Mouse (Mus musculus) layer of hippocampus, adult 2 months (tissue): ENCODE results near the gene Spg11. TPM values are rescaled to one million over a fixed set of nuclear protein-coding genes. Genes with fewer than 3 reads are reported as not detected.
"Not testable (repeated sequence)": the region's sequence is repeated elsewhere in the genome, so short reads cannot be mapped to it uniquely, and the experiment has no call there.

Experiments
- DNase-seq, 2 experiments: peaks; one replicate each; pipeline ENCODE4 v3.0.0; 2022; ENCODE audit warnings: low spot score in 2 of 2
- H3K27ac ChIP-seq: fragments of 200-600 bp; 2 replicates; pipeline ENCODE4 v1.8.1; 2022
- H3K4me3 ChIP-seq: fragments of 200-600 bp; 2 replicates; pipeline ENCODE4 v1.8.1; 2022; ENCODE audit warnings: mild to moderate bottlenecking
- CTCF ChIP-seq: fragments of 200-600 bp; conservative IDR thresholded peaks from 2 replicates; pipeline ENCODE4 v1.8.1; 2022; ENCODE audit warnings: antibody characterized with exemption, mild to moderate bottlenecking, moderate library complexity
- total RNA-seq, 2 experiments: library from RNA; stranded (reverse); gene quantifications; 2 replicates each; pipeline ENCODE4 v1.2.3; 2021

Gene Spg11
- total RNA-seq, 2 experiments from 2014 or later = 15.5 to 17.1 TPM

DNA sequence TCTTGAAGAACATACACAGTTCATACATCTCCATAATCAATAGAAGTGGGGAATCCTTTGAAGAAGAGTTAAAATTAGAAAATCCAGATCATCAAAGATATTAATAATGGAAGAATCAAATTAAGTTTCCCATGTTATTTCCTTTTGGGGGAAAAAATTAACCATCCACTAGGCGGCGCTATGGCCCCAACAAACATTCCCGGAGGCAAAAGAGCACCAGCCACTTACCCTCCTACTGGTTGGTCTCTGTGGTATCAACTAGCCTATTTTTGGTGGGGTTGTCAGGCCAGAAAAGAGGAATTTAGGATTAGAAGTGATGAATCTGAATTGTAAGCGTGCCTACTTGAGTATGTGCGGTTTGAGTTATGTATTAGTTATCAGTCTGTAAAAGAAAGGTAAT, 48.3 kb downstream of the Spg11 start:
- no peak overlapping the region for H3K27ac ChIP-seq
- no peak overlapping the region for H3K4me3 ChIP-seq
- DNase-seq = peak in 1 of 2 experiments; percentile 63
- peak; percentile 87 for TF ChIP-seq CTCF

DNA sequence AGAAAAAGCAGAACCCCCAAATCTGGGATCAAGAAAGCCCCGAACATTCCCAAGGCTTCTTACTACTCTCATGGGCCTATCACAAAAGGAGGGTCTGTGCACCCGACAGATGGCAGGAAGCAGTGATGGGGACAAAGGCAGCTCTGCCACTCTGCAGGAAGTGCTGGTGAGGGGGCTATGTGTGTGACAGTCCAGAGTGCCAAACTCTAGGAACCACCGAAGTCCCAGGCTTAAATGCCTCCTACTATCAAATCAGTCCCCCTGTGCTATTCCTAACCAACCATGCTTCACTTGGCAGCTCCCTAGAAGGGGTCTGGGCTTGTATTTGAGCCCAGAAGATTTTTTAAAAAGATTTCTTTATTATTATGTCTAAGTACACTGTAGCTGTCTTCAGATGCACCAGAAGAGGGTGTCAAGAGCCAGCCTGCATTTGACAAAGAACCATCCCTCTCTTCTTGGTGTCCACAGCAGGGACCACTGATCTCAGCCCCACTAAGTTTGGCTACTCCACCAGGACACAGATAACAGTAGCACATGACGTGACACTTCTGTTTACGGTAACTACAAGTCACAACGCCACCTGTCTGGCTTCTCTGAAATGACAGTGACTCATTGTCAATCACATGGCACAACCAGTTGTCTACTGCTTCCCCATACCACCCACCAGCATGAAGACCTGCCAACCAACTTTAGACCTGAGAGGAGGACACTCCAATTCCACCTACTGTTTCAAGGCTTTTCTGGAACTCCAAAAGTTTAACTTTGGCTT, 48.9 kb downstream of the Spg11 start:
- no peak for DNase-seq
- no peak for TF ChIP-seq CTCF
- Histone ChIP-seq H3K4me3 (no peak overlapping the region), H3K27ac (no peak overlapping the region)

DNA sequence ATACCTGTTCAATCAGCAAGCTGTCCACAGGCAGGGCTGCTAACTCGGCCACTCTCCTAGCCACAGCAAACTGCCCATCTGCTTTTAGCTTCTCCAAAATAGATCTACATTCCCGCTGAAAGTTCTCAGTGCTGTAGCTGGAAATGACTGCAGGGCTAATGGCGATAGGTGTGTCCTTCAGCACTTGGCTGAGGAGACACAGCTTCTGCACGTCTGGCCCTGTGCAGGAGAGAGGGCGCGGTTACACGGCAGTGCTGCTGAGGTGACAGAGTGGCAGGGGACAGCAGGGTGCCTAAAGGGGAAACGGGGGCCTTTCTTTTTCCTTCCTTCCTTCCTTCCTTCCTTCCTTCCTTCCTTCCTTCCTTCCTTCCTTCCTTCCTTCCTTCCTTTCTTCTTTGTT, 51.9 kb downstream of the Spg11 start:
- no peak for DNase-seq
- H3K27ac ChIP-seq = no peak overlapping the region
- TF ChIP-seq CTCF = no peak
- no peak overlapping the region for H3K4me3 ChIP-seq

DNA sequence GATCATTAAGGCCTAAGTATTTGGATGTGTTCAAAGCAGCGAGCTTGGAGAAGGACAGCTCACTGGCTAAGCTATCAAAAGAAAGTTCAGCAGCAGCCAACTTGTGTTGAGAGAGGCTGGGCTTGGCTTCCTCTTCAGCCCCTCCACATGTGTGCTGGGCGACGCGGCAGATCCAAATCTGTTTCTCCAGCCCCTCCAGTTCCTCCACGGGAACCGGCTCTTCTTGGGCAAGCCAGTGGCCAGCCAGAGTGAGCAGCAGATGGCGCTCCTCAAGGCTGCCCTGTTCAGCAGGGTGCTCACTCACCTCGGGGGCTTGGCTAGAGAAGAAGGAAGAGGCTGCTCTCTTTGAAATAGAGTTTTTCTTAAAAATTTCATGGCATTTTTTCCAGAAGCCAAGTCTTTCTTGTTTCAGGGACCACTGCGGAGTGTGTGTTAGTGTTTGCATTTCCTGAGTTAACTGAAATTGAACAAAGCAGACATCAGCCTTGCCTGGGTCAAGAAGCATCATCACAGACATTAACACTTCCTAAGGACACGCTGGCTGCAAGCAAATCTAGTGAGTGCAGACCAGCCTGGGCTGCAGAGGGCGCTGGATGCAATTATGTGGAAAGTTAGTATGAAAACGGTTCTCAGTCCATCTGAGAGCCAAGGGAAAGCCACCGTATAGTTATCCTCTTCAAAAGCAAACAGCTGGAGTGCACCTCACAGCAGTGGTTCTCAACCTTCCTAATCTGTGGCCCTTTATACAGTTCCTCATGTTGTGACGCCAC, 52.8 kb downstream of the Spg11 start:
- peak in 1 of 2 experiments; percentile 22 for DNase-seq
- H3K4me3 ChIP-seq = no peak overlapping the region
- TF ChIP-seq CTCF = peak; percentile 66
- no peak overlapping the region for H3K27ac ChIP-seq

DNA sequence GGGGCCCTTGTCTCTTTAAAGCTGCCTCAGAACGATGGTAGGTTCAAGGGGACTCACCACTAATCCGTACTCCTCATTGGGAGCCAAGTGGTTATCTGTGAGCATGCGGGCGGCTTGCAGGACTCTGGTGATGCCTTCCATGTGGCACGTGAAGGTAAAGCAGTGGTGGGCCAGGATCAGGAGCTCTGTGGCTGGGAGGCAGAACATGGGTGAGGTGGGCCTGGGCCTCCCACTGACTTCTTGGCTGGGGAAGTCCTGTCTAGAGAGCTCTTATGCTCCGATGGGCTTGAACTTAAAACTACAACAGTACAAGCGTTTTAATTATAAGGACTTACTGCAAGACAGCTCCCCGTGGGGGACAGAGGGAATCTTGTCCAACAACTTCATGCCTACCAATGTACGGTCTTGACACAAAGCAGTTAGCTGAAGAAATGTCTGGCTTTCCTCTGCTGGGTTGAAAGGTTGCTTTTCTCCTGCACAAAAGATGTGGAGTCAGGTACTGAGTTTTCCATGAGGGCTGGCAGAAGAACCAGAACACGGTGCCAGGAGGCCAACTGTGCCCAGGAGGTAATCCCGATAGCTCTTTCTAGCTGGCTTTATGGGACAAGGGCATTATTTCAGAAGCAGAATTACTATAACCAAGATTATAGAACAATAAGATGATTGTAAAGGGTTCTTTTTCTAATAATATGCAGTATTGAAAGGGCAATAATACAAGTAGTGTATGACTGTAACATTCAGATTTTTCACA, 58.6 kb downstream of the Spg11 start:
- no peak for DNase-seq
- Histone ChIP-seq H3K27ac (peak overlapping the region; percentile 33; the same call in 1 of the 2 replicates), H3K4me3 (no peak overlapping the region)
- no peak for TF ChIP-seq CTCF

DNA sequence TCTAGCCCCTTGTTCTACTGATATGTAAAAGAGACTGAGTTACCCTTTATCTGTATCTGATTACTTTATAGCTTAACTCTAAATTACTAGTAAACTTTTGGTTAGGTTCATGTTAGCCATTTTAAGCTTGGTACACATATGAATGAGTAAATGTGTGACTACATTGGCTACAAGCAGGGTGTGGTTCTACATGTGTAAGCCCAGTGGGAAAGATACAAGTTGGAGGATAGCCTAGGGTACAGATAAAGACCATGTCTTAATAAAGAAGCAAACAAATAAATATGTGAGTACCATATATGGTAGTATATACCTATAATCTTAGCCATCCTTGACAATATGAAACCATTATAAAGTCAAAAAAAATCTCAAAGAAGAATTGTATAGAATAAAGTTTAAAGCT, 74.3 kb downstream of the Spg11 start:
- Histone ChIP-seq H3K27ac (no peak overlapping the region), H3K4me3 (no peak overlapping the region)
- TF ChIP-seq CTCF = no peak
- no peak for DNase-seq

DNA sequence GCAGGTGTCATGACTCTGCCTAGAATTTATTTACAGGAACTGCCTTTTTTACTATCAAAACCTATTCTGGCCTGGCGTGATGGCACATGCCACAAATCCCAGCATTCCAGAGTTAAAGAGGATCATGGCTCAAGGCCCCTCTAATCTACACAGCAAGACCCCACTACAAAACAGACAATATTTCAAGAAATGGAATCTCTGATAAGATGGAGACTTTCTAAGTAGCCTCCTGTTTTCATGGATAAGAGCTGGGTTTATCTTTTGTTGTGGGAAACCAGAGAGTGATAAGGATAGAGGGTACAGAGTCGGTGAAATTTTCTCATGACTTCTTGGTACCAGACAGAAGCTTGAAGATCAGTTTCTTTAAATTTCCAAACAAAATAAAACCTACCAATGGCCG, 82.1 kb downstream of the Spg11 start:
- no peak for DNase-seq
- no peak for TF ChIP-seq CTCF
- H3K27ac ChIP-seq = no peak overlapping the region
- no peak overlapping the region for H3K4me3 ChIP-seq

DNA sequence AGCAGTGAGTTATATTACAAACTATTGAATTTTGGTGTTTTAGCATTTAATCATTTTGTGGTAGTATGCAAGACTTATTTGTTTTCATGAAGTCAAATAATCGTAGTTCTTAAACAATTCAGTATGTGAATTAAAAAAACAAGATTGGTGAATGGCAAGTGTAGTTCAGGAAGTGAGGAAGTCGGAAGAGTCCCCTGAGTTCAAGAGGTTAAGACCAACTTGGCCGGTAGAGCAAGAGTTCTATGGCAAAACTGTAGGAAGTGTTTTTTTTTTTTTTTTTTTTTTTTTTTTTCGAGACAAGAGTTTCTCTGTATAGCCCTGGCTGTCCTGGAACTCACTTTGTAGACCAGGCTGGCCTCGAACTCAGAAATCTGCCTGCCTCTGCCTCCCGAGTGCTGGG, 86.2 kb downstream of the Spg11 start:
- no peak for TF ChIP-seq CTCF
- no peak overlapping the region for H3K27ac ChIP-seq
- no peak overlapping the region for H3K4me3 ChIP-seq
- DNase-seq = no peak

DNA sequence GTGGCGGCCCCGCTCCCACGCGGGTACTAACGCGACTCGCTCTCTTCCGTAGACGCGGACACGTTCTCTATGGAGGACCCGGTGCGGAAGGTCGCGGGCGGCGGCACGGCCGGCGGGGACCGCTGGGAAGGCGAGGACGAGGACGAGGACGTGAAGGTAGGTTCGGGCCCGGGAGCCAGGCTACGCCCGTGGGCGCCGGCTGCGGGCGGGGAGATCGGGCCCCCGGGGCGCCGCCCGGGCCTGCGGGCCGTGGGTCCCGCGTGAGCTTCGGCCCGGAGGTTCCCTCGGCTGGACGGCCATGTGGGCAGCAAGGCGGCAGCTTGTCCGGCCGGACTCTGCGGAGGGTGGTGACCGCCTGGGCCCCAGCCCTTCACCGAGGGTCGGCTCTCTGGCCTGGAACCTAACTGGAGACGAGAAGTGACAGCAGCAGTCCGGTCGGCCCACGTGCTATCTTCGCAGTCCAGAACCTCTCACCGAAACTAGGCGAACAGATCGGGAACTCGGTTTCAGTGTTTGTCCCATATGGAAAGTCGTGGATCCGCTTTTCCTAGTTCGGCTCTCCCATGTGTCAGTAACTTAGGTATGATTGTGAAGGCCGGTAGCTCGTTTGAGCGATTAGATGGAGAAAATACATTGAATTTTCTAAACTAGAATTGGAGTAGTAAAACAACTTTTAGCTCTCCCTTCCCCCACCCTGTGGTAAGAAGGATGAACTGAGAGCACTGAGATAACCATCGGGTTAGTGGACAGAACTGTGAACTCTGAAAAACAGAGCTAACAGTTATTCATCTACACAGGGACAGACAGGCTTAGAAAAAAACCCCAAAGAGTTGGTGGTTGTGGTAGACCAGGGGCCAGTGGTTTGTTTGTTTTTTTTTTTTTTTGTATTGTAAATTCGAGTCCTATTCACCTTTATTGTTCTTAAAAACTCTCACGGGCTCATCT, 89.2 kb downstream of the Spg11 start:
- DNase-seq = peak; percentile 17 to 28

DNA sequence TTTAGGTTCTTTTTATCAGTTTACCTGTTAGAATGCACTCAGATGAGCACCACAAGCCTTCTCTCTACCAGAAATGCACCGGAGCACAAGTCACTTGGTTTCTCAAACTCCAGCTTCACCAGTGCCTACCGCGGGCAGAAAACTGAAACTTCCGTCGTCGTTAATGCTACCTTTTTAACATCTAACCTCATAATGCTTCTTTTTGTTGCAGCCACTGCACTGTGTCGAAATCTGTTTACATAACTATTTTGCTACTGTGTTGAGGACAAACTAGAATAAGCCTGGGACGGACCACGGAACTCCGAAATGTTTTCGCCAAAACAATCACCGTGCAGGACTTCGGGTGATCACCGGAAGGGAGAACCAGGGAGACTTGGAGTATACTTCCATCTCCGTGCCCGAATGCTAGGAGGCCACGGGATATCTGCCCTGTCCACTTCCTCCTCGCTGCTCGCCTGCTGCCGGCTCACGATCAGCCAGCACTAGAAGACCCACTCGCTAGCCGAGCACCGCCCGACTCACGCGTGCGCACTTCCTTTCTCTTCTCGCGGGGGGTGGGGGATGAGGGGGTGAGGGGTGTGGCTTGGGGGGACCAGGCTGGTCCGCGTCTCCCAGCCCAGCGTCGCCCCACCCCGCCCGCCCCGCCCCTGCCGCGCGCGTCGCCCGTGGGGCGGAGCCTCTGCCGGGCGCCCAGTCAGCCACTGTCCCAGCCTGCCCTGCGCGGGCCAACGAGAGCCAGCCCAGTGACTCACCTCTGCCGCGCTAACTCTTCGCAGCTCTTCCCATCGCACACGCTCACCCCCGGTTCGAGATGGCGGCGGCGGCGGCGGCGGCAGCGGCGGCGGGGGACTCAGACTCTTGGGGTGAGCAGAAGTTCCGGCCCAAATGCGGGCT, 90.1 kb downstream of the Spg11 start, which contains the start of gene Eif3j1:
Gene Eif3j1, plus strand, starts transcription at position 685 of the 894 bp plus-strand sequence.
- peak within 1 kb of the TSS; percentile 90 for H3K27ac ChIP-seq
- peak within 1 kb of the TSS; percentile 92 for H3K4me3 ChIP-seq
- DNase-seq = peak; percentile 86 to 87
- TF ChIP-seq CTCF = no peak

More for the DNA sequence above, 89.2 kb downstream of the Spg11 start:
- Histone ChIP-seq H3K4me3 (peak overlapping the region; percentile 92), H3K27ac (peak overlapping the region; percentile 85)
- TF ChIP-seq CTCF = peak; percentile 24

DNA sequence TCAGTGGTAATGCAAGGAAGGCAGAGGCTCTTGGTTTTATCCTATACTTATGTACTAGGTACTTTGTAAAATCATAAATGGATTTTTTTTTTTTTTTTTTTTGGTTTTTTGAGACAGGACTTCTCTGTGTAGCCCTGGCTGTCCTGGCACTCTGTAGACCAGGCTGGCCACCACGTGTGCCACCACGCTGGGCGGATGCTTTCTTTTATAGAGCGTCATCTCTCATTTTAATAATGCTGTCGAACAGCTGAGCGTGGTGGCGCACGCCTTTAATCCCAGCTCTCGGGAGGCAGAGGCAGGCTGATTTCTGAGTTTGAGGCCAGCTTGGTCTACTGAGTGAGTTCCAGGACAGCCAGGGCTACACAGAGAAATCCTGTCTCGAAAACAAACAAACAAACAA, 91.1 kb downstream of the Spg11 start:
- H3K27ac ChIP-seq, DNase-seq, H3K4me3 ChIP-seq: not testable (repeated sequence)
